Mouse (Mus musculus): Measurements from ENCODE around the gene Vmn2r8.

DNA sequence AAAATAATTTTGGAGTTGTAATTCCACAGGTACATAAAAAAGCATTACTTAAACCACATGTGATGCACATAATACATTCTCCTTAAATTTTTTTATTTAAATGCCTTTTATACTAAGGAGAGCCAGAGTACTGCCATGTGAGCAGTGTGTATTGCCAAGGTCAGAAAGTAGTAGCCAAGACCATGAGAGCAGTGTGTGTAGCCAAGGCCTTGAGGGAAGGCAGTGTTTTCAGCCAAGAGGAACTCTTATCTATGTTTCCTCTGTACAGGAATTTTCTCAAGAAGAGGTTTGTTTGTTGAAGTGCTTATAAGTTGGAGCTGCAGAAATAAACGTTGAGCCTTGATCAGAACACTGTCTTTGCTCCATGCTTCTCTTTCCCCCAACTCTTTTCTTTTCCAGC is 5.0 kb downstream of the Vmn2r8 start:
- TF ChIP-seq CTCF (conservative IDR thresholded peaks at IDR 0.05; ENCODE audit: insufficient read depth, insufficient read length, low read depth, low read length) = no peak
- TF ChIP-seq POLR2A (IDR thresholded peaks at IDR 0.05; ENCODE audit: low read depth, low read length) = no peak

All from kidney, adult 2 months (tissue).